Mouse (Mus musculus) kidney, adult 18-20 months (tissue): ENCODE measurements at regions not wholly inside any gene's neighbourhood (a gene's known extent, or its start where the extent isn't known, plus 50 kb on each side); places are given as distances from the start of the nearest gene placed in this dataset.

Source experiments
- DNase-seq: peaks from one replicate; pipeline ENCODE4 v3.0.0; 2021

GRCm38 (mm10) chr8:87095211-87095610, 210.2 kb upstream of the N4bp1 start:
- DNase-seq, result no peak

DNA sequence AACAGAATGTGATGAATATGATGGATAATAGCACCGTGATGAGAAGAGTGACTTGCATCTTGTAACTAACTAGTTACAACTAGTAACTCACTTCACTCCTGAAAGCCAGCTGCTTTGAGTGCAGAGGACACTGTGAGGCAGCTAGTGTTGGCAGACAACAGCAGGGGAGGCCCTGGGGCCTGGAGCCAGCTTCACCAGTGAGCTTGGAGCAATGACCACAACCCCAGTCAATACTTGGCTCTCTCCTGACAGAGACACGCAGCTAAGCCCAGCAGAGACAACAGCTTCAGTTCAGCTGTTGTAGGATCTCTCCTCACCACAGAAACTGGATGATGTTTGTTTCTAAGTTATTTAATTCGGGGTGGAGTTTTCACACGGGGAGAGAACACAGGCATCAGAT, 209.6 kb upstream of the N4bp1 start:
- DNase-seq, result no peak

DNA sequence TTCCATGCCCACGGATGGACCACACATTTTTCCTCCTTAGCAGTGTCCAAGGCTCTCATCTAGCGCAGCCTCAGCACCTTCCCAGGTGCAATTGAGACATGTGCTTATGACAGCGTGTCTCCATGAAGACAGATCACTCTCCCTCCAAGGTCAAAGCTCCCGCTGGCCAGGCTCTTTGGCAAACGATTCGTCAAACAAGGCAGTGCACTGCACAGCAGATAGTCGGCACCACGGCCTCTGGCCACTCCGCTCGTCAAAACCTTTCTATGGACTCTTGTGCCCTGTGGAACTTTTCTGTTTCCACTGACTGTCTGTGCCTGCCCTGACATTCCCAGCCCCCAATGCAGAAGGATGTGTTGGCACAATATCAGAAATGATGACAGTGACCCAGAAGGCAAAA, 208.7 kb upstream of the N4bp1 start:
- DNase-seq, result no peak

GRCm38 (mm10) chr8:87093081-87093480, 208.0 kb upstream of the N4bp1 start:
- no peak for DNase-seq

GRCm38 (mm10) chr8:87087451-87088095, 202.5 kb upstream of the N4bp1 start:
- no peak for DNase-seq

GRCm38 (mm10) chr8:87078260-87078659, 193.2 kb upstream of the N4bp1 start:
- no peak for DNase-seq

- no peak for DNase-seq
Observed at GRCm38 (mm10) chr8:87075921-87076320, 190.9 kb upstream of the N4bp1 start.

DNA sequence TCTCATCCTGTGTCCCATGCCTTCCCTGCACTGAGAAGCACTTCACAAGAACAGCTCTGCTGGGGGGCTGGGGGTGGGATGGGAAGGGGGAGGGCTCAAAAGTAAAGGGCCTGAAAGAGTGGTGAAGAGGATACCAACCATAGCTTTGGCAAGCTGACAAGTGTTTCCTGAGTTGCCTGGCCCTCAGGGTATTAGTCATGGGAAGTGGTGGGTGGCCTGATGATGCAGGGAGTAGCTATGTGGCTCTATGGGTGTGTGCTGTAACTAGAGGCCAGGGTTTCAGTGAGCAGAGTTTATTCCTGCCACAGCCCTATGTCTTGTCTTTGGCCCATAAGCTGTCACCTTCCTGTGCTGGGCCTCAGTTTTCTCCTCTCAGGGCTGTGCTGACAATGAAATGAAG, 186.2 kb upstream of the N4bp1 start:
- no peak for DNase-seq

DNA sequence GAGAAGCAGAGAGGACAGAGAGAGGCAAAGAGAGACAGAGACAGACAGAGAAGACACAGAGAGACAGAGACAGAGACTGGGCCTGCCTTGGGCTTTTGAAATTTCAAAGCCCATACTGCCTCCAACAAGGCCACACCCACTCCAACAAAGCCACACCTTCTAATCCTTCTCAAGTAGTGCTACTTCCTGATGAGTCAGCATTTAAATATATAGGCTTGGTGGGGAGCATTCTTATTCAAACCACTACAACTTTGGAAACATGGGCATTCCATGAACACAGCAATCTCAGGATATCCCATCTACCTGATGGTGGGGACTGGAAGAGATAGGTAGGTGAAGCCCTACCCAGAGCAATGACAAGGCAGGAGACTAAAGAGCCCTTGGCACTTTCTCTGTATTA, 182.0 kb upstream of the N4bp1 start:
- DNase-seq, result no peak

- DNase-seq, result no peak
Observed at GRCm38 (mm10) chr8:87064768-87065167, 179.7 kb upstream of the N4bp1 start.

- DNase-seq, result no peak
Observed at GRCm38 (mm10) chr8:87064250-87064747, 179.2 kb upstream of the N4bp1 start.

GRCm38 (mm10) chr8:87063588-87063987, 178.5 kb upstream of the N4bp1 start:
- no peak for DNase-seq

GRCm38 (mm10) chr8:87049746-87050145, 164.7 kb upstream of the N4bp1 start:
- no peak for DNase-seq

DNA sequence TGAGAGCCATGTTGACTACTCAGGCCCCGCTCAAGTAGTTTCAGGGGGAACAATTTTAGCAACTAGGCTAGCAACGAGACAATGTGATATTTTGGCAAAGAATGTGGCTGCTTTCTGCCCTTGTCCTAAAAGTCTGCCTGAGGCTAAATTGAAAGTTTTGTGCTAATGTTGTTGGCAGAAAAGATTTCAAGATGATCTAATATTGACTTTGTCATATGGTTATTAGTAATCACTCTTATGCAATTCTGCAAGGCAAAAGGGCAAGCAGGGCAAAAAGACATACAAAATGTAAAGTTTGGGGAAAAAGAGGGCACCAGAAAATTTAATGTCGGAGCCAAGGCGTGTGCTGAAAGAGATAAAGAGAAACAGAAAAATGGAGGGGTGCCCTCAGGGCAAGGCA, 164.1 kb upstream of the N4bp1 start:
- DNase-seq, result no peak

GRCm38 (mm10) chr8:87046590-87046989, 161.5 kb upstream of the N4bp1 start:
- no peak for DNase-seq

DNA sequence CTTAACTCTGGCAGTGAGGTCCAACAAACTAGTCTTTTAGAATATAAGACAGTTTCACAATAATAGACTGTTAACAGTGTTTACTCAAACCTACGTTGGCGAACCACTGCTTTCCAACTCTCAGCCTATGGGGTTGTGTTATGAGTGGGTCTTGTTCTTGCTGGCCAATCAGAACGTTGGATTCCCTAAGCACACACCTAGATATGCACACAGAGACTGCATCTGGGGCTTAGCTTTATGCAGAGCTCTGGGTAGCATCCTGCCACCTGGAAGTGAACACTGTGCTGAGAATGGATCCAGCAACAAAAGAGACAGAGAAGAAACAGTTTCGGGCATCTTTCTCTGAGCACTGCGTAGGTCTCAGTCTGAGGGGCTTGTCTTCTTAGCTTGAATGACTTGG, 158.0 kb upstream of the N4bp1 start:
- DNase-seq, result no peak

DNA sequence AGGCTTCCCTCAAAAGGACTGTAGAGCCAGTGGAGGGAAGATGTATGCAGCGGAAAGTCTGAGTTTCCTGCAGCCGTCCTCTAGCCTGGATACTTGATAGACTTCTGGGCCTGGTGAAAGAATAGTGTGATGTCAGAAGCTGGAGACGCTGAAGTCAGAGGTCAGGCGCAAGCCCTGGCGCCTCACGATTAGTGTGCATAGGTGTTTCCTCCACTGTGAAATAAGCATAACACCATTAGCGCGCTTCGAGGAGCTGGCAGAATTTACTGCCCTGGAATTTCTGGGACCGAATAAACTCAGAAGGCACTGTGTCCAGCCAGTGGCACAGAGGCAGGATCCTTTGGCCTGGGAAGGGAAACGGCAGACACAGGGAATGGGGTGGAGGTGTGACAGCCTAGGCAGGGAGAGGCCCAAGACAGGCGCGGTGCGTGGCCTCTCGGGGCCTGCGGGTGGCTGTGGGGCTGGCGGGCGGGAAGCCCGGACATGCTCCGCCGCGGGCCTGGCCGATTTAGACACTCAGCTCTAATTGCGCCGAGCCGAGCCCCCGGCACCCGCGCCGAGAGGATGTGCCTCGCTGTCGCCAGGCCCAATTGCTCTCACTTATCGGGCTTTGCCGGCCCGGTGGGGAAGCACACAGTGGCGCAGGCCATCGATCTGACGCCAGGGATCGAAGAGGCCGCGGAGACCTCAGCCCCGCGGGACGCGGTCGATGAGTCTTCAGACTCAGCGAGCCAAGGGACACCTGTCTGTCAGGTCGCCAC, 152.7 kb upstream of the N4bp1 start:
- no peak for DNase-seq

DNA sequence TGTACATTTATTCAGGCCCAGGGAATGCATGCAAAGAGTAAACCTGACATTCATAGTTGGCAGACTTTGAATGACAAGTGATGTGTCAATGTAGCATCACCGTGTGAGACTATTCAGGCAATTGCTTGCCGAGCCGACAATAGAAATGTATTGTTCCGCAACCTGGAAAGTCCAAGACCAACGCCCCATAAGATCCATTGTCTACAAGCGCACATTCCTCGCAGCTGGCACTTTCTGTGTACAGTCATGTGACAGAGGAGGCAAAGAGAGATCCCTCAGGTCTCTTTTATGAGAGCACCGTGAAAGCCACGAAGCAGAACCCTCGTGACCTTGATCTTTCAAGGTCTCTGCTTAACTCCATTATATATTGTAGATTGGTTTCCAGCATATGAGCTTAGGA, 150.9 kb upstream of the N4bp1 start:
- DNase-seq, result no peak

DNA sequence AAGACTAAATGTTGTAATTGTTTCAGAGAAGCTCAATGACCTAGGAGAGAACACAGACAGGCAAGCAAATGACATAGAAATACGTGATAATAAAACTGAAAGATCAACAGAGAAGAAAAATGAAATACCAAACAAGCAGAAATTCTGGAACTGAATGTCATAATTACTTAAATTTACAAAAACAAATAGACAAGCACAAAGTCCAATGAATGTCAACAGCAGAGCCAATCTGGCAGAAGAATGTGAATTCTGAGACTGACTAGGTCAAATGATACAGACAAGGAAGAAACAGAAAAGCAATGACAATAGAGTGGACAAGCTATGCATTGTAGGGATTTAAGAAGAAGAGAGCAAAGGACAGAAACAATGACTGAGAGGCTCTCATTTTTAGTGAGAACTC, 143.1 kb upstream of the N4bp1 start:
- DNase-seq, result no peak

GRCm38 (mm10) chr8:87025946-87026345, 140.9 kb upstream of the N4bp1 start:
- DNase-seq, result no peak

DNA sequence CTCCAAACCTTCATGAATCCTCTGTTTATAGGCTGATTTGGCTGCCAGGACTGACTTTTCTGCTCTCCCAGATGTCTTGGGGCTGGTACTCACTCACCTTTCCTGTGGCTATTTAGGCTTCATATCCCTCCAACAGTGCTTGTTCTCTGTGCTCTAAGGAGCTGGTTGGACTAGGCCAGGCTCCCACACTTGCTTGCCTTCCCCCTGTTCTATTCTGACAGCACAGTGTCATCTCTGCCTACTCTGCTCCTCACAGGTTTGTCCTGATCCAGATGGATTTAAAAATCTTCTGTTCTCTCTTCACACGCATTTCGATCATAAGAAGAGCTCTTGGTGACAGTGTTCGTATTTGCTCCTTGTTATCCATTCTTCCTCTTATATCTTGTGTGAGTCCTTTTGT, 134.7 kb upstream of the N4bp1 start:
- DNase-seq, result no peak

- DNase-seq, result no peak
Observed at GRCm38 (mm10) chr8:86975546-86975945, 90.5 kb upstream of the N4bp1 start.

DNA sequence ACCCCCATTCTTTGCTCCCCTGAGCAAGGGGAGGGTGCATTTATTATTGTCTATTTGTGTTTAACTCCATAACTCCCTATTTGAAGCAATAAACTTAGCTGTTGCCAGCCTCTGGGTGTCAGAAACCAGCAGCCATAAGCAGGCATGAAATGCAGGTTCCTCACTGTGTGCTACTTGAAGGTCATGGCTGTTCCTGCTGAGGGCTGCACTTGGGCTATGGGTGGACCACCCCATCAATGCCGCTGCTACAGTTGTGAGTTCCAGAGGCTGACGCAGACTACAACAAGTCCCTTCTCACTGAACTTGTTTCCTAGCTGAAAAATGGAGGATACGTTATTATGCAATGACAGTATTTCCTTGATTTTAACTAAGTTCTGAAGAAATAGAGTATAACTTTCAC, 86.7 kb upstream of the N4bp1 start:
- no peak for DNase-seq

DNA sequence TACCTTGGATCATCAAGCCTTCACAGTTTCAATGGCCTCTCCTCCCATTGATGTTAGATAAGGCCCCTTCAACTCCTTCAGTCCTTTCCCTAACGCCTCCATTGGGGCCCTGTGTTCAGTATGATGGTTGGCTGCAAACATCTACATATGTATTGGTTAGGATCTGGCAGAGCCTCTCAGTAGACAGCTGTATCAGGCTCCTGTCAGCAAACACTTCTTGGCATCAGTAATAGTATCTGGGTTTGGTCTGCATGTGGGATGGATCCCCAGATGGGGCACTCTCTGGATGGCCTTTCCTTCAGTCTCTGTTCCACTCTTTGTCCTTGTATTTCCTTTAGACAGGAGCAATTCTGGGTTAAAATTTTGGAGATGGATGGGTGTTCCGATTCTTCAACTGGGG, 84.0 kb upstream of the N4bp1 start:
- no peak for DNase-seq

- peak; percentile 8 for DNase-seq
Observed at GRCm38 (mm10) chr8:86967891-86968311, 82.8 kb upstream of the N4bp1 start.
